Mouse (Mus musculus): ENCODE data around the gene Nfib. TPM values are rescaled to one million over a fixed set of nuclear protein-coding genes. Genes with fewer than 3 reads are reported as not detected.

Gene Nfib
- total and polyA plus RNA-seq, 2 experiments, result 16.4 to 50.0 TPM

DNA sequence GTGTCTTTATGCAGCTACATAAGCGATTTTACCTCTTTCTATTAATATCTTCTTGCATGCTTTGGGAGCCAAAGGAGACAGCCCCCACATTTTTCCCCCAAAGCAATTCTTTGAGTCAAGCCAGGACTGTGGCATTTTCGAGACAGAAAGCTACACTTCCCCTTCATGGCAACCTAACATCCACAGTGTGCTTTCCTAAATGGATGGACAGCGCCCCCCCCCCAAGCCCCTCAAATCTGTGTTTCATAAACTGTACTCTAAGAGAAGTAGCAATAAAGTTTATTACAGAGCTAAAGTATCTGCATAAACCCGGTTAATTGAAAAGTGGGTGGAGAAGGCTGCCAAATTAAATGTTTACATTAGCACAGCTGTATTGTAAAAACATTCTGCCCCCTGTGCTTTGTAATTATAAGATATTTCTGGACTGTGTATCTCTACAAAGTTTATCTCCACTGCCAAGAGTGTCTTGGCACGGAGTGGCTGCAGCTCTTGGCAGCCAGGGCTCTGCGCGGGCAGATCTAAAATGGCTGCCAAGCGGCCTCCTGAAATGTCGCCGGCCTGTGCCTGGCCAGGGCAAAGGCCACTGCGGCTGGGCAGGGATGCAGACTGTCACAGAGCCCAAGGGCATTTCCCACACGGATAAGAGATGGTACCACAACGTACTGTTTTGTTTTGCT is 301.4 kb downstream of the Nfib start:
- no peaks in the 10 kb centered on the region for H3K36me3 ChIP-seq (ENCODE audit: control insufficient read depth, insufficient read depth, low read length)
- H3K9ac ChIP-seq (ENCODE audit: low read depth, low read length), result 0 out of 2 replicates have a peak overlapping the region, but pooled peaks have one; percentile 27
- TF ChIP-seq CTCF (IDR thresholded peaks at IDR 0.05; ENCODE audit: low read depth, low read length) (no peak), POLR2A (IDR thresholded peaks at IDR 0.05; ENCODE audit: extremely low read depth, insufficient read depth, low read length) (no peak)
- no peaks in the 10 kb centered on the region for H3K27me3 ChIP-seq (ENCODE audit: control insufficient read depth, insufficient read depth, low read length)
- peaks cover 42% of the 10 kb centered on the region for H3K4me1 ChIP-seq (ENCODE audit: control insufficient read depth, insufficient read depth, low read length)
- H3K27ac ChIP-seq (replicated peaks; ENCODE audit: insufficient read depth, low read depth, low read length), result peak overlapping the region; percentile 72
- DNase-seq (ENCODE audit: extremely low read depth, low read depth, low spot score), result peak; percentile 93
- 13% methylated on average over 13 of the region's 13 CpGs for WGBS
- H3K79me2 ChIP-seq (ENCODE audit: control insufficient read depth, insufficient read depth, low read length), result peaks cover 36% of the 10 kb centered on the region; the same call in 1 of the 2 replicates
- no peak overlapping the region for H3K4me3 ChIP-seq (ENCODE audit: insufficient read depth, low read depth, low read length)

DNA sequence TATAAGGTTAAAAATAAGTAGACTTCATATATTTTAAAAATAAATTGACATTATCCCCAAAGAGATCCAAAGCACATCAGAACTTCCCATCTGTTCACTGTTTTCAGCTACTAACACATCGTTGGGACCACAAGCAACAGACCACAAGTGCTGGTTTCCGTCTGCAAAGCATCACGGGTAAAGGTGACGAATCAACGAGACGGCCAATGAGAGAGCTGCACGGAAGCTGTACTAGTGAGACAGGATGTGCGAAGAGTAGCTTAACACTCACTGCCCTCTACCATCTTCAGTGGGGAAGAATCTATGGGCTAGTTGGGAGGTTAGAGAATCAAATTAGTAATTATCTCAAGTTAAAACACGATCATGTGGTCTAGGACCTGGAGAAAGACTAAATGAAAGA is 302.9 kb downstream of the Nfib start:
- 97% methylated on average over 9 of the region's 9 CpGs for WGBS
- Histone ChIP-seq H3K4me1 (ENCODE audit: control insufficient read depth, insufficient read depth, low read length) (peaks cover 50% of the 10 kb centered on the region), H3K4me3 (ENCODE audit: insufficient read depth, low read depth, low read length) (no peak overlapping the region), H3K36me3 (ENCODE audit: control insufficient read depth, insufficient read depth, low read length) (no peaks in the 10 kb centered on the region), H3K27ac (replicated peaks; ENCODE audit: insufficient read depth, low read depth, low read length) (no peak overlapping the region), H3K9ac (ENCODE audit: low read depth, low read length) (no peak overlapping the region), H3K27me3 (ENCODE audit: control insufficient read depth, insufficient read depth, low read length) (no peaks in the 10 kb centered on the region), H3K79me2 (ENCODE audit: control insufficient read depth, insufficient read depth, low read length) (peaks cover 36% of the 10 kb centered on the region; the same call in 1 of the 2 replicates)
- no peak for DNase-seq (ENCODE audit: extremely low read depth, low read depth, low spot score)
- no peak for TF ChIP-seq CTCF (IDR thresholded peaks at IDR 0.05; ENCODE audit: low read depth, low read length)
- TF ChIP-seq POLR2A (IDR thresholded peaks at IDR 0.05; ENCODE audit: extremely low read depth, insufficient read depth, low read length), result no peak

DNA sequence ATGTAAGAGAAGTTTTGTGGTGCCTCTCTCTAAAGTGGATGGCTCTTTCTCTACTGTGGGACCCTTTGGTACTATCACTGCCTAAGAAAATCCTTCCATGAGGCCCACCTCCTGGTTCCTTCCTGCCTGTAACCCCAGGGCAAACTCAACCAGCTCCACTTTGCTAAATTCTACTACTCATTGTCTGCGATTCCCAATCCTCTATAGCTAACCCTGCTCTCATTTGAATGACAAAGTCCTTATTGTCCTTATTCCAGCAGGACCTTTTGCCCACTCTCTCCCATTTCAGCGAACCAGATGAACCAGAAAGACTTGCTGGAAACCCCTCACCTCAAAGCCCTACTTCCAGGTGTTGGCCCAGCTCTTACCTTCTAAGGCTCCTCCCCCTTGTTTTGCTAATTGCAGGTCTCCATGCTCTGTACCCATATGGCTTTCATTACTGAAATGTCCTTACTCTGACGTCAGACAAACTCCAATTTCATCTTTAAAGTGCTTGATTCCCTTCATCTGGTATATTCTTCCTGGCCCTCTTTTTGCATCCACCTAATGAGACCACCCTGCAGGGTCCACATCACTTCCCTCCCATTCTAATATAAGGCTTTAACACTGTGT is 304.0 kb downstream of the Nfib start:
- WGBS, result 82% methylated on average over 3 of the region's 3 CpGs
- H3K4me3 ChIP-seq (ENCODE audit: insufficient read depth, low read depth, low read length), result no peak overlapping the region
- no peak for TF ChIP-seq POLR2A (IDR thresholded peaks at IDR 0.05; ENCODE audit: extremely low read depth, insufficient read depth, low read length)
- TF ChIP-seq CTCF (IDR thresholded peaks at IDR 0.05; ENCODE audit: low read depth, low read length), result no peak
- H3K36me3 ChIP-seq (ENCODE audit: control insufficient read depth, insufficient read depth, low read length), result no peaks in the 10 kb centered on the region
- peaks cover 26% of the 10 kb centered on the region; the same call in 1 of the 2 replicates for H3K79me2 ChIP-seq (ENCODE audit: control insufficient read depth, insufficient read depth, low read length)
- no peak for DNase-seq (ENCODE audit: extremely low read depth, low read depth, low spot score)
- H3K27ac ChIP-seq (replicated peaks; ENCODE audit: insufficient read depth, low read depth, low read length), result peak overlapping the region; percentile 2
- H3K4me1 ChIP-seq (ENCODE audit: control insufficient read depth, insufficient read depth, low read length), result peaks cover 42% of the 10 kb centered on the region
- no peak overlapping the region for H3K9ac ChIP-seq (ENCODE audit: low read depth, low read length)
- no peaks in the 10 kb centered on the region for H3K27me3 ChIP-seq (ENCODE audit: control insufficient read depth, insufficient read depth, low read length)

DNA sequence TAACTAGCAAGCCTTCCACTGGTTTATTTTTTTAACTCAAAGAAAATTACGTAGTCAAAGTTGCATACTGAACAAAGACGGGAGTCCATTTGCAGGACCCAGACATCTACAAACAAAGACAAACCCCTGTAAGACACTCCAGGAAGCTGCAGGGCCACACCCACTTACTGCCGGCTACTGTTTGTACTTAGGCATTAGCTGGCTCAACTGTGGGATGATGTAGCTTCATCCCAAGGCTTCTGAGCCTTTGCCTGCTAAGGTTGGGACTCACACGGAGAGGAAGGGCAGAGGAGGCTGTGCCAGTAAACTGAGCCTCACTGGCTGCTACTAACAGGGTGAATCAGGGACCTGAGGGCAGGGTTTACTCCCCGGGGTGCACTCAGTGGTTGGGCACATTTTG is 305.0 kb downstream of the Nfib start:
- TF ChIP-seq POLR2A (IDR thresholded peaks at IDR 0.05; ENCODE audit: extremely low read depth, insufficient read depth, low read length) (no peak), CTCF (IDR thresholded peaks at IDR 0.05; ENCODE audit: low read depth, low read length) (no peak)
- DNase-seq (ENCODE audit: extremely low read depth, low read depth, low spot score), result peak; percentile 69
- Histone ChIP-seq H3K27ac (replicated peaks; ENCODE audit: insufficient read depth, low read depth, low read length) (peak overlapping the region; percentile 57), H3K9ac (ENCODE audit: low read depth, low read length) (no peak overlapping the region), H3K27me3 (ENCODE audit: control insufficient read depth, insufficient read depth, low read length) (no peaks in the 10 kb centered on the region), H3K79me2 (ENCODE audit: control insufficient read depth, insufficient read depth, low read length) (peaks cover 16% of the 10 kb centered on the region; the same call in 1 of the 2 replicates), H3K36me3 (ENCODE audit: control insufficient read depth, insufficient read depth, low read length) (no peaks in the 10 kb centered on the region), H3K4me3 (ENCODE audit: insufficient read depth, low read depth, low read length) (no peak overlapping the region), H3K4me1 (ENCODE audit: control insufficient read depth, insufficient read depth, low read length) (peaks cover 38% of the 10 kb centered on the region)
- WGBS, result 6% methylated on average over 5 of the region's 5 CpGs

DNA sequence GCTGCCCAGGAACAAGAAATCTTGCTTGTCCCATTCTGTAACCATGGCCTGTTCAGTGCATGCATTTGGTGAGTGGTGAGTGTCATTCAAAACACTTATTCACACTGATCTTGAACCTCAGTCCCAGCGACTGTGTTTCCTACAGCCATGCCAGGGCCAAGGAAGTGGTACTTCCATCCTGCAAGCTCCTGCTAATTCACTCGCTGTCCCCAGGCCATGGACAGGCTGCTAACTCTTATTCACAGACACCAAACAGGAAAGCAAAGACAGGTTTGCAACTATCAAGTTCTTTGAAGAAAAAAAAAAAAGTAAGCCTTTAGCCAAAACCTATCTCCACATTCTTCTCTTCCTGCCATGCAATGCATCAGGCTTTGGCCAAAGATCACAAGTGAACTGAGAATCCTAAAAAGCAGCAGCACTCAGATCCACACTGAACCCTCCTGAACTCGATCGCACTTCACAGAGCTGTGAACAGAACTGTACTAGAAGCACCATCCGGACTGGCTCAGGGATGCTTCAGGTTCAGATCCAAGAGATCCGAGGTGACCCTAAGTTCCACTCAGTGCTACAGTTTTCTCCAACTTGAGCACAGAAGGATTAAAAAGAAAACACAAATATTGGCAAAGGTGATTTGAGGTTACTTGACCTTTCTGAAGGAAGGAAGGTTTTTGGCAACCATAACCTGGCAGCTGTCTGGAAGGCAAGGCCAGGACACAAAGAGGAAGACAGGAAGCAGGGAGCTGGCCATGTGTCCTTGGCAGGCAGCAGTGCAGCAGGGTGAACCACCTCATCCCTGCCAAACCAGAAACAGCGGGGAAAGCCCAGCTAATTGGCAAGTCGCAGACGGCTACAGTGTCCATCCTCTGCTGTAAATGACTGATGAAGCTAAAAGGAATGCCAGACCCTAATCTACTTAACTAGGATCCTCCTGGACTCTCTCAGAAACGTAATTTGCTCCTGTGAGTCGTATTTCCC is 305.9 kb downstream of the Nfib start:
- peak; percentile 93 for DNase-seq (ENCODE audit: extremely low read depth, low read depth, low spot score)
- Histone ChIP-seq H3K4me3 (ENCODE audit: insufficient read depth, low read depth, low read length) (no peak overlapping the region), H3K79me2 (ENCODE audit: control insufficient read depth, insufficient read depth, low read length) (peaks cover 13% of the 10 kb centered on the region; the same call in 1 of the 2 replicates), H3K27me3 (ENCODE audit: control insufficient read depth, insufficient read depth, low read length) (no peaks in the 10 kb centered on the region), H3K4me1 (ENCODE audit: control insufficient read depth, insufficient read depth, low read length) (peaks cover 31% of the 10 kb centered on the region), H3K9ac (ENCODE audit: low read depth, low read length) (no peak overlapping the region), H3K36me3 (ENCODE audit: control insufficient read depth, insufficient read depth, low read length) (no peaks in the 10 kb centered on the region), H3K27ac (replicated peaks; ENCODE audit: insufficient read depth, low read depth, low read length) (peak overlapping the region; percentile 57)
- TF ChIP-seq POLR2A (IDR thresholded peaks at IDR 0.05; ENCODE audit: extremely low read depth, insufficient read depth, low read length), result no peak
- TF ChIP-seq CTCF (IDR thresholded peaks at IDR 0.05; ENCODE audit: low read depth, low read length), result no peak
- WGBS, result 15% methylated on average over 11 of the region's 11 CpGs

Measured in liver, adult 2 months (tissue).